Mouse (Mus musculus) heart, embryonic 11.5 days (tissue): ENCODE data around the gene Rgn. TPM values are rescaled to one million over a fixed set of nuclear protein-coding genes. Genes with fewer than 3 reads are reported as not detected.

ENCODE experiments used
- ATAC-seq: fragments of 200-750 bp; cut with Nextera tagmentation; replicated peaks from 2 replicates; pipeline ENCODE4 v1.8.0; 2017; ENCODE audit warnings: moderate library complexity; ENCODE audit not compliant: insufficient number of reproducible peaks, low FRiP score, low TSS enrichment
- H3K27ac ChIP-seq: fragments of 300-500 bp; sonication (generic); 2 replicates; pipeline ENCODE4 v1.5.1; 2014; ENCODE audit warnings: mild to moderate bottlenecking, low read depth, low read length
- H3K27me3 ChIP-seq: fragments of 300-500 bp; sonication (generic); 2 replicates; pipeline ENCODE4 v1.6.1; 2014; ENCODE audit warnings: mild to moderate bottlenecking, low read length, mixed read lengths; ENCODE audit not compliant: control insufficient read depth, insufficient read depth
- H3K36me3 ChIP-seq: fragments of 300-500 bp; sonication (generic); 2 replicates; pipeline ENCODE4 v1.6.1; 2014; ENCODE audit warnings: mild to moderate bottlenecking, low read length, moderate library complexity, mixed read lengths; ENCODE audit not compliant: control insufficient read depth, insufficient read depth
- H3K4me1 ChIP-seq: fragments of 300-500 bp; sonication (generic); 2 replicates; pipeline ENCODE4 v1.6.1; 2014; ENCODE audit warnings: low read length; ENCODE audit not compliant: control insufficient read depth, insufficient read depth
- H3K4me2 ChIP-seq: fragments of 300-500 bp; sonication (generic); 2 replicates; pipeline ENCODE4 v1.6.1; 2014; ENCODE audit warnings: mild to moderate bottlenecking, moderate library complexity
- H3K4me3 ChIP-seq: fragments of 300-500 bp; sonication (generic); 2 replicates; pipeline ENCODE4 v1.5.1; 2014; ENCODE audit warnings: low read depth, low read length
- H3K9ac ChIP-seq: fragments of 300-500 bp; sonication (generic); 2 replicates; pipeline ENCODE4 v1.6.1; 2014; ENCODE audit warnings: mild to moderate bottlenecking, low read depth, low read length, moderate library complexity
- H3K9me3 ChIP-seq: fragments of 300-500 bp; sonication (generic); replicated peaks from 2 replicates; pipeline ENCODE4 v1.6.1; 2016; ENCODE audit warnings: low read length; ENCODE audit not compliant: control insufficient read depth
- WGBS: fragments of 180-500 bp; shearing (Covaris S2); extraction: QIAGEN DNeasy Blood & Tissue Kit; methylation state at CpG from one replicate; pipeline ENCODE4 v1.1.7; 2014; ENCODE audit not compliant: insufficient replicate concordance; 5-methylcytosine and 5-hydroxymethylcytosine counted together
- polyA plus RNA-seq: library from polyadenylated mRNA; unstranded; fragments of >200 nt; fragmentation: Nextera tagmentation; extraction: Ambion mirVana; gene quantifications from 2 replicates; pipeline ENCODE4 v1.2.1, GENCODE M21; 2014

The Rgn gene
- polyA plus RNA-seq, 1 experiment from 2014 or later = 0.86 TPM

GRCm38 (mm10) chrX:20552199-20552598 lies 2.6 kb downstream of the Rgn start:
- H3K4me2 ChIP-seq = no peak overlapping the region
- no peak overlapping the region for H3K4me3 ChIP-seq
- H3K36me3 ChIP-seq = no peaks in the 10 kb centered on the region
- WGBS = 71% methylated on average over 2 of the region's 2 CpGs
- ATAC-seq = no peak
- H3K9ac ChIP-seq = no peak overlapping the region
- no peaks in the 10 kb centered on the region for H3K27me3 ChIP-seq
- no peak overlapping the region for H3K27ac ChIP-seq
- no peaks in the 10 kb centered on the region for H3K4me1 ChIP-seq
- no peaks in the 10 kb centered on the region for H3K9me3 ChIP-seq

GRCm38 (mm10) chrX:20561846-20562245 lies 12.3 kb downstream of the Rgn start:
- Histone ChIP-seq H3K27me3 (no peaks in the 10 kb centered on the region), H3K9me3 (no peaks in the 10 kb centered on the region), H3K4me3 (no peak overlapping the region), H3K36me3 (no peaks in the 10 kb centered on the region), H3K27ac (no peak overlapping the region), H3K4me2 (no peak overlapping the region), H3K9ac (no peak overlapping the region), H3K4me1 (no peaks in the 10 kb centered on the region)
- no peak for ATAC-seq
- WGBS = 41% methylated on average over 1 of the region's 1 CpGs

- no peaks in the 10 kb centered on the region for H3K36me3 ChIP-seq
- no peaks in the 10 kb centered on the region for H3K9me3 ChIP-seq
- H3K27me3 ChIP-seq = no peaks in the 10 kb centered on the region
- no peak for ATAC-seq
- no peak overlapping the region for H3K4me3 ChIP-seq
- no peak overlapping the region for H3K27ac ChIP-seq
- no peaks in the 10 kb centered on the region for H3K4me1 ChIP-seq
- H3K4me2 ChIP-seq = no peak overlapping the region
- WGBS = 70% methylated on average over 4 of the region's 4 CpGs
- H3K9ac ChIP-seq = no peak overlapping the region
Measured at GRCm38 (mm10) chrX:20563941-20564340, 14.4 kb downstream of the Rgn start.

GRCm38 (mm10) chrX:20571024-20571423 lies 21.4 kb downstream of the Rgn start:
- no peaks in the 10 kb centered on the region for H3K27me3 ChIP-seq
- H3K4me3 ChIP-seq = no peak overlapping the region
- no peak overlapping the region for H3K9ac ChIP-seq
- no peak overlapping the region for H3K27ac ChIP-seq
- H3K4me2 ChIP-seq = no peak overlapping the region
- ATAC-seq = peak; percentile 72; the same call in 1 of the 2 replicates
- WGBS = 31% methylated on average over 2 of the region's 2 CpGs
- H3K9me3 ChIP-seq = no peaks in the 10 kb centered on the region
- no peaks in the 10 kb centered on the region for H3K4me1 ChIP-seq
- H3K36me3 ChIP-seq = no peaks in the 10 kb centered on the region

GRCm38 (mm10) chrX:20572683-20573082 lies 23.1 kb downstream of the Rgn start:
- Histone ChIP-seq H3K9me3 (no peaks in the 10 kb centered on the region), H3K4me3 (no peak overlapping the region), H3K27ac (no peak overlapping the region), H3K4me1 (no peaks in the 10 kb centered on the region), H3K4me2 (no peak overlapping the region), H3K36me3 (no peaks in the 10 kb centered on the region), H3K9ac (no peak overlapping the region), H3K27me3 (no peaks in the 10 kb centered on the region)
- no peak for ATAC-seq
- WGBS = 56% methylated on average over 9 of the region's 9 CpGs

GRCm38 (mm10) chrX:20573927-20574326 lies 24.3 kb downstream of the Rgn start:
- no peaks in the 10 kb centered on the region for H3K4me1 ChIP-seq
- WGBS = 81% methylated on average over 4 of the region's 4 CpGs
- no peaks in the 10 kb centered on the region for H3K27me3 ChIP-seq
- no peaks in the 10 kb centered on the region for H3K36me3 ChIP-seq
- no peaks in the 10 kb centered on the region for H3K9me3 ChIP-seq
- no peak overlapping the region for H3K27ac ChIP-seq
- H3K9ac ChIP-seq = no peak overlapping the region
- no peak for ATAC-seq
- no peak overlapping the region for H3K4me2 ChIP-seq
- no peak overlapping the region for H3K4me3 ChIP-seq

- no peak for ATAC-seq
Measured at GRCm38 (mm10) chrX:20587968-20588367, 38.4 kb downstream of the Rgn start.

GRCm38 (mm10) chrX:20608500-20608899 lies 58.9 kb downstream of the Rgn start:
- Histone ChIP-seq H3K4me2 (no peak overlapping the region), H3K36me3 (no peaks in the 10 kb centered on the region), H3K27me3 (no peaks in the 10 kb centered on the region), H3K9ac (no peak overlapping the region), H3K4me1 (no peaks in the 10 kb centered on the region), H3K27ac (no peak overlapping the region), H3K4me3 (no peak overlapping the region), H3K9me3 (no peaks in the 10 kb centered on the region)
- no peak for ATAC-seq
- WGBS = 87% methylated on average over 4 of the region's 4 CpGs

More at GRCm38 (mm10) chrX:20587968-20588367, 38.4 kb downstream of the Rgn start:
- WGBS = 9% methylated on average over 4 of the region's 4 CpGs
- H3K9ac ChIP-seq = no peak overlapping the region
- no peaks in the 10 kb centered on the region for H3K9me3 ChIP-seq
- H3K27me3 ChIP-seq = no peaks in the 10 kb centered on the region
- H3K4me1 ChIP-seq = no peaks in the 10 kb centered on the region
- H3K4me3 ChIP-seq = no peak overlapping the region
- no peak overlapping the region for H3K27ac ChIP-seq
- no peak overlapping the region for H3K4me2 ChIP-seq
- H3K36me3 ChIP-seq = no peaks in the 10 kb centered on the region
